Mouse (Mus musculus) testis, postnatal 10 days (tissue): ENCODE results near the gene Spata16.
"Not testable (repeated sequence)": the region's sequence is repeated elsewhere in the genome, so short reads cannot be mapped to it uniquely, and the experiment has no call there.

Experiments
- DNase-seq: peaks from one replicate; pipeline ENCODE4 v3.0.0; 2021; ENCODE audit warnings: low spot score

The Spata16 gene

GRCm38 (mm10) chr3:26637402-26637801 is at the start of gene Spata16:
Spata16 (plus strand) TSS chr3:26637620.
- DNase-seq, result no peak

GRCm38 (mm10) chr3:26604861-26605260 is 32.6 kb upstream of the Spata16 start:
- DNase-seq, result no peak

DNA sequence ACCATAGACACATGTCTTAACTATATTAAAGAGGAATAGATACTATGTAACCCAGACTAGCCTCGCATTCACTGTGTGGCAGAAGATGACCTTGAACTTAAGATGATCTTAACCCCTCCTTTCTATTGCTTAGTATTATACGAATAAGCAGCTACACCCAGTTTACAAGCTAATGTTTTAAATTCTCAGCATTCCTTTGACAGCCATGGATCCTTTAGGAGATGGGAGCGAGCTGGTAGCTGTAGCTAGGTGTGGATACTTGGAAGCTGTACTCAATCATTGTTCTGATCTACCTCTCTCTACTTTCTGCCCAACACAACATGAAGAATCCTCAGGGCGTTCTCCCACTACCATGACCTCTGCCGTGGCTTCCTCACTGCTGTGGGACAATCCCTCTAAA is 28.9 kb upstream of the Spata16 start:
- no peak for DNase-seq

DNA sequence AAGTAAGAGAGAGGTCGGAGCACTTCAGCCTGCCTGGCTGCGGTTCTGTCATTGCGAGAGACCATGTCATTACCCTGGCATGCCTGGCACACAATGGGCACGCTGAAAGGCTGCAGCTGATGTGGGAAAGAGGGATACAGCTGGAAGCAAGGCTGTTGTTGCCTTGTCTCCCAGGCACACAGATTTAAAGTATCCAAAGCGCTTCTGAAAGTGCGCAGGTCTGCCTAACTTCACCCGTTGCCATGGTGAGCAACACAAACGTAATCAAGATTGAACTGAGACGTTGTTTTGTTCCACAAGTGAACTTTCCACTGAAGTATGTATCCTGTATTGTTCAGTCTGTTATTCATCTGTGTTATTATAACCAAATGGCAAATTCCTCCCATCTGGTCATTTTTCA is 1.8 kb downstream of the Spata16 start:
- DNase-seq, result no peak

DNA sequence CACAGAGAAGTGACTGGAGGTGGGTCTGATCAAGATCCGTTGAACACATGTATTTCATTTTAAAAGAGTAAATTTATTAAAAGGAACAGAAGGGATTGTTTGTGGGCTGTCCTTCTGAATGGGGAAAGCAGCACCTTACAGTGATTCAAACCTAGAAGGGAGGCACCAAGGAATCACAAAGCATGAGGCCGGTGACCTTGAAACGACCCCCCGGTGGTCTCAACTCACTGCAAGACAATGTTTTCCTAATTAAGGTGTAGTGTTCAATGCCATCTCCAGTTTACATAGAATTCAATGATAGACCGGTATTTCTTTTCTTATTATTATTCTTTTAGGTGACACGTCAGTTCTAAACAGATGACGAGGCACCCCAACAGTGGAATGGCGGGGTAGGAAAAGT is 2.4 kb downstream of the Spata16 start:
- DNase-seq, result no peak

DNA sequence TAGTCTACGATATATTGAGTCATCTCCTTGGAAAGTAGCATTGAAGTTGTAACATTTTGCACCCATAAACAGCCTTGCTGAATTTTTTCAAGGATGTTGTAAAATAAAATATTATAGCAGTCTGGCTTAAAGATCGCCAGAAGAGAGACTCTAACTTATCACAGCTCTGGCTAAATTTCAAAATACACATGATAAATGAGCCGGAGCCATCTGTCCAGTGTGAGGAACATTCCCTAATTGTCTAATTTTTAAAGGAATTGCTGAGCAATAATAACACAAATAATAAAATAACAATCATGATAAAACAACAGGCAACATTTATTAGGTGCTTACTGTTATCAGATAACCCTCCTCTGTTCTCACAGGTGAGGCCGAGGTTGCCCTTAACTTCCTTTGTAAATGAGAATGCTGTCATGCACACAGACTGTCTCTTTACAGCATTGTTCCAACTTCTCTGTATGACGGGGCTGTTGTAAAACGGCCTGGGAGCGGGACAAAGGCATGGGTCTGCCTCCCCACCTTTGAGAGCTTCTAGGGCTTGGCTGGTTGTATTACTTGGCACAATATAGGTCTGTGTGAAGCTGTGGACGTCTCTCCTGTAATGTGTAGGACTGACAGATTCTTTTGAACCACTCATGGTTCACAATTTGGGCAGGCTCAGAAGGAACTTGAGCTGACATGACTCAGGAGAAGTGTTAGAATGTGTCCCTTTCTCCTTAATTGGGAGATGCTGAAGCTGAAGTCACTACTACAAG is 3.1 kb downstream of the Spata16 start:
- DNase-seq, result no peak

GRCm38 (mm10) chr3:26641351-26642249 is 4.2 kb downstream of the Spata16 start:
- DNase-seq, result no peak

DNA sequence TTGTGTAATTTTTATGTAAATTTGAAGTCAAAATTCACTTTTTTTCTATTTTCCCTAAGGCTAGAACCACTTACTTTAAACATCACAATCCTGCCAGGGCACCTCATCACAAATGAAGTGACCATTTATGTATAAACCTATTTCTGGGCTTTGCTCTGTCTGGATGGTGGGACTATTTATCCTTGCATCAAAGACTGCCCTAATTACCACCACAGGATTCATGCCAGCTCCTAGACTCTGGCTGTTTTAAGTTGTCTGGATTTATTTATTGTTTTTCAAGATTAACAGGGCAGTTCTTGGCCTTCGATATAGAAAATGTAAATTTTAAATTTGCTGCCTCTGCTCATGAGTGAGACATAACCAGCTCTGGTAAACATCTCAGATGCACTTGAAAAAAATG is 6.7 kb downstream of the Spata16 start:
- no peak for DNase-seq

- DNase-seq, result no peak
Observed at GRCm38 (mm10) chr3:26646834-26647233, 9.4 kb downstream of the Spata16 start.

DNA sequence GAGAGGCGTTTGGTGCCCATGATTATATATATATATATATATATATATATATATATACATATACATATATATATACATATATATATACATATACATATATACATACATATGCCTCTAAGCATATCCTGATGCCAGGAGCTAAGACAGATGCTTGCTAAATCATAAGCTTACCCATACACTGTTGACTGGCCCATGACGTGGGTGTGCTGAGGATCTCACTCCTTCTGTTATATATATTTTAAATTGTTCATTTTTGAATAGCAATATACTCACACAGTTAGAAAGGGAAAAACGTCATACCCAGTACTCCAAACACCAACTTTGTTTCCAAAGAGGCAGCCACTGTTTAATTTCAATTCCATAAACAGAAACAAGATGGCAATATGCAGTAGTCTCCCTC is 48.4 kb downstream of the Spata16 start:
- no peak for DNase-seq

DNA sequence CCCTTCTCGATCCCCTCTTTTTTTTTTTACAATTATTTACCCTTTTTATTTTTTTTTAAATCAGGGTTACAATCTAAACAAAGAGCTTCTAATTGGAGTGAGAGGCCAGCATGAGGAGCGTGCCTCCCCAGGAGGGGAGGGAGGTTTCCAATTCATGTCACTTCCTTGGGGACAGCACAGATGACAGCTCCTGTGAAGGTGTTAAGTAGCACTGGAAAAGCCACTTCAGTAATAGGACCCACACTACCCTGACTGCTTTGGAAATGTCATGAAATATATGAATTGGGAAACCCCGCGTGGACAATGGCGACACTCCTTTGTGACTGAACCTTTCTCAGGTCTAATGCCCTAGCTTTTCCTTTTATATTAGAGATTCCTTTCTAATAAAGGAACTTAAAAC is 72.1 kb downstream of the Spata16 start:
- not testable (repeated sequence) for DNase-seq

DNA sequence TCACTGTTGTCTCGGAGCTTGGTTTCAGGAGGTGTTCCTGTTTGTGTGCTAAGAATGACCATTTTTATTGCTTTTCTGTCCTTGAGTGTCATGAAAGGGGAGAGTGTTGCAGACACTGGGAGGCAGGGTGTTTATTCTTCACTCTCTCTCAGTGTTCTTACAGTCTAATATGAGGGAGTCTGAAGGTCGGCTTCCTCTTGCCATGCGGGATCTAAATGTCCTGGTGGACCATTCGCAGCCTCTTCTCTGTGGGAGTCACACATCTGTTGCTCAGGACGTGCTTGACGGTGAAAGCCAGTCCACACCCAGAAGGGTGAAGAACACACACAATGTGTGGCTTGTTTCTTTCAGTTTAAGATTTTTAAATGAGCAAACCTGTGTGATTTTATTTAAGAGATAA is 90.1 kb downstream of the Spata16 start:
- DNase-seq, result no peak

- DNase-seq, result no peak
Observed at GRCm38 (mm10) chr3:26750492-26750891, 113.1 kb downstream of the Spata16 start.

- DNase-seq, result no peak
Observed at GRCm38 (mm10) chr3:26752441-26752840, 115.0 kb downstream of the Spata16 start.

GRCm38 (mm10) chr3:26793334-26794101 is 156.1 kb downstream of the Spata16 start:
- no peak for DNase-seq

DNA sequence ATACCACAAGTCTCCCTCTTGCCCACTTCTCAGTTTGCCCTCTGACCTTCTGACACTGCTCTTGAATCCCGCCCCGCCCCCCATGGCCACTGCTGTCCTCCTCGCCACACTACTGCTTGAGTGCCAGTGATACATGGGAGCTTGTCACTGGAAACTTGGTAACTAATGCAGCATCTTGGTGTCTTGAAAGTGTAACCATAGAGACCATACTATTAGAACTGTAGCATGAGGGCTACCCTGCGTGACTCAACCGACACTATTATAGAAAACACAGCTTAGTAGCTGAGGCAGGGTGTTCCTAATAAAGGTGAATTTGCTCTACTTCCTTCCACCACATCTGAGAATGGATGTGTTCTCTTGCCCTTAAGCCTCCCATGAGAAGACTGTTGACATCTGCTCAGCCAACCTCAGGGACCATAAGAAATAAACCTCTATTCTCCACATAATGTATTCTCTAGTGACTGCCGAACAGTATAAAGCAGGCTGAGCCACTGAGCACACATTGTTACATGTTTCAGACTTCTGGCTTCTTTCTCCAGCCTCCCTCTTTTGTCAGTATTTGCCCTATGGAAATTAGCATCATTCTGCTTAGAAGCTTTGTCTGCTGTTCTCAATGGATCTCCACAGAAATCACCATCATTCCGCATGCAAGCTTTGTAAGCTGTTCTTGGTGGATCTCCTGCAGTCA is 158.6 kb downstream of the Spata16 start:
- DNase-seq, result no peak

DNA sequence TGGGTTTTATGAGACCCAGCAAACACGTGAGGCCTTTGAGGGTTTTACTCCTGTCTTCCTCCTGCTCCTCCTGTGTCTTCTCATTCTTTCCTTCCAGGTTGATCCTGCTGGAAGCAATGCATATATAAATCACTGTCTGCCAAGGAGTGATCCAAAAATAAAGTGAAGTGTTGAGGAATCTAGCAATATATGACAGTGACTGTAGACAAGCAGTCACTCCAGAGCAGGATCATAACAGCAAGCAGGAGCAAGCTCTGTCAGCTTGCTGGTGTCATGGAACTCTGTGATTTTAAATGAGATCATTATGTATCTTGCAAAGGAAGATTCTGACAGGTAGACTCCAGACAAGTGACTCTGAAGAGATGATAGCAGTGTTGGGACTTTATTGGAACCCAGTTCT is 159.5 kb downstream of the Spata16 start:
- DNase-seq, result no peak

DNA sequence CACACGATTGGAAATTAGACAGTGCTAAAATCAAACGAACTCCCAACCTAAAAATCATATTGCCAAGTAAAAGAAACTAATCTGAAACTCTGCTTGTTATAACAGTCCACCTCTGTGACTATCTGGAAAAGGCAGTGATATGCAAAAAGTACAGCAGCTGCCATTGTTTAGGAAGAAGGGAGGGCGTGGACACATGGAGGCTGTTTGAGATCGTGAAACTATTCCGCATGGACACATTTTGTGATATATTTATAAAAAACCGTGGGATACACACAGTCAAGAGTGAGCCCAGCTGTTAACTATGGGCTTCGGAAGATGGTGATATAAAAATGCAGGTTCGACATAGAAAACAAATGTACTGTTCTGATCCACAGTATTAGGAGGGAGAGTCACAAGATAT is 176.9 kb downstream of the Spata16 start:
- DNase-seq, result no peak

- DNase-seq, result no peak
Observed at GRCm38 (mm10) chr3:26815764-26816163, 178.3 kb downstream of the Spata16 start.

DNA sequence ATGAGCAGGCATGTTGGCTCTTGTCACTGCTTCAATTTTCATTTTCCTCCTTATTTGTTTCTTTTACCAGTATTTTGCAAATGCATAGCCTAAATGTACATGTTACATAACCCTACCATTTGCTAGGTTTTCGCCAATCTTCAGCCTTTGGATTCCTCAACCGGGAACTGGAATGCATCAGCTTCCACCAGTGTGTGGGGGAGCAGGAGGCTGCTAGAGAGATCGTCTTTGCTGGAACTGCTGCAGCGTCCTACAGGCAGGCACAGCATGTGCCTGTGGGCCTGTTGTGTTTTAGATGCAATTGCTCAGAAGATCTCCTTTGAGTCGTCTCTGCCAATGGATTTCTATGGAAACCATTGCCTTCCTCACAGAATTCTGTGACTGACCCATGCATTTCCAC is 182.0 kb downstream of the Spata16 start:
- no peak for DNase-seq

- no peak for DNase-seq
Observed at GRCm38 (mm10) chr3:26826958-26827839, 189.8 kb downstream of the Spata16 start.
